Mouse (Mus musculus): ENCODE measurements at regions not wholly inside any gene's neighbourhood (a gene's known extent, or its start where the extent isn't known, plus 50 kb on each side); places are given as distances from the start of the nearest gene placed in this dataset.

DNA sequence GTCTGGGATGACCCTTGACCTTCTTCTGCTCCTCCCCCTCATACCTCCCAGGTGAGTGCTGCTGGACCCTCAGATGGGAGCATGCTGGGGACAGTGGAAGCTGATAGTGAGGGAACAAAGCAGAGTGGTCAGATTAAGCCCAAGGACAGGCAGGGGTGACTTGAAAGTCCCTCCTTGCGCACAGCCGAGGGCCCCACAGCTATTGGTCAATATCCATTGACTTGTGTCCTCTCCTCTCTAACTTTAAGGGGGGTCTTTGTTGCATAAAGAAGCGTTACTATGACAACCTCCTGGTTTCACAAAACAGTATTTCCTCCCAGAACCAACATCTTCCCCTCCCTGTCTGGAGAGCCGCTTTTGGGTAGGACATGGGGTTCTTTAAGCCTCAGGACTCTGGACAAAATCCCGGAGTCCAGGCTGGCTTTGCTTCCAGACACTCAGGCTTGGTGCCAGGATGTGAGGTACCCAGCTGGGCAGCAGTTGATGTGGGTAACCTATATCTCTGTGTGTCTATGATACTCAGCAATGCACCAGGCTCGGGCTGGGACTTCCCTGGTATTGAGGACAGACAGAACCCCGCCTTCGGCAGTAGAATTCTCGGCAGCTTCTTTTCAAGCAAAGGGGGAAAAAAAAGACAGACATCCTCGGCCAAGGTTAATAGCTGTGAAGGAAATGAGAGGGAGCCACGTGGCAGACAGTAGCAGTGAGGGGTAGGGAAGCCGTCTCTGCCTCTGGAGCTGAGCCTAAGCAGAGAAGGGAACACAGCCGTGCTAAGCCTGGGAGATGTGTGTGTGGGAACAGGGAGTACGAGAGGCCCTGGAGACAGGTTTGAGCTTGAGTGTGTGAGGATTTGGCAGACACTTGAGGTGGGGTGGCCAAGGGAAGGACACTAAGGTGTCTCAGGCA lies 66.4 kb downstream of the Tspan17 start:
- TF ChIP-seq CTCF (IDR thresholded peaks at IDR 0.05; ENCODE audit: insufficient read depth, low read depth, low read length) = no peak
- no peak for TF ChIP-seq POLR2A (IDR thresholded peaks at IDR 0.05; ENCODE audit: insufficient read depth, low read depth, low read length)

Measured in olfactory bulb, adult 2 months (tissue).